Mouse (Mus musculus): ENCODE results near the gene 1700069L16Rik. TPM values are rescaled to one million over a fixed set of nuclear protein-coding genes. Genes with fewer than 3 reads are reported as not detected.

The 1700069L16Rik gene
- polyA plus RNA-seq, 1 experiment from 2014 or later: not detected

- H3K27me3 ChIP-seq (replicated peaks; ENCODE audit: control insufficient read depth, insufficient read depth, low read length): no peaks in the 10 kb centered on the region
- no peak overlapping the region for H3K9ac ChIP-seq (replicated peaks; ENCODE audit: low read depth, low read length)
- peaks cover 23% of the 10 kb centered on the region for H3K36me3 ChIP-seq (ENCODE audit: control insufficient read depth, insufficient read depth)
- no peak overlapping the region for H3K4me2 ChIP-seq (ENCODE audit: low read length)
- H3K4me1 ChIP-seq (replicated peaks; ENCODE audit: control insufficient read depth, insufficient read depth, low read length): no peaks in the 10 kb centered on the region
- H3K9me3 ChIP-seq (ENCODE audit: control insufficient read depth, low read length): no peaks in the 10 kb centered on the region
- no peak overlapping the region for H3K27ac ChIP-seq (ENCODE audit: low read length)
- WGBS: 94% methylated on average over 2 of the region's 2 CpGs
- ATAC-seq: no peak
- H3K4me3 ChIP-seq (replicated peaks; ENCODE audit: low read length): no peak overlapping the region
These were observed 37.0 kb upstream of the 1700069L16Rik start for GRCm38 (mm10) chr5:113761585-113761984.

- no peak overlapping the region for H3K9ac ChIP-seq (replicated peaks; ENCODE audit: low read depth, low read length)
- peaks cover 53% of the 10 kb centered on the region for H3K36me3 ChIP-seq (ENCODE audit: control insufficient read depth, insufficient read depth)
- no peak overlapping the region for H3K27ac ChIP-seq (ENCODE audit: low read length)
- no peaks in the 10 kb centered on the region for H3K27me3 ChIP-seq (replicated peaks; ENCODE audit: control insufficient read depth, insufficient read depth, low read length)
- no peak for ATAC-seq
- no peaks in the 10 kb centered on the region for H3K4me1 ChIP-seq (replicated peaks; ENCODE audit: control insufficient read depth, insufficient read depth, low read length)
- H3K4me2 ChIP-seq (ENCODE audit: low read length): no peak overlapping the region
- no peaks in the 10 kb centered on the region for H3K9me3 ChIP-seq (ENCODE audit: control insufficient read depth, low read length)
- no peak overlapping the region for H3K4me3 ChIP-seq (replicated peaks; ENCODE audit: low read length)
- 90% methylated on average over 15 of the region's 15 CpGs for WGBS
These were observed 30.9 kb upstream of the 1700069L16Rik start for GRCm38 (mm10) chr5:113755347-113756030.

GRCm38 (mm10) chr5:113751521-113752157 is 27.1 kb upstream of the 1700069L16Rik start:
- WGBS: 89% methylated on average over 9 of the region's 9 CpGs
- ATAC-seq: no peak
- Histone ChIP-seq H3K4me2 (ENCODE audit: low read length) (no peak overlapping the region), H3K27ac (ENCODE audit: low read length) (no peak overlapping the region), H3K27me3 (replicated peaks; ENCODE audit: control insufficient read depth, insufficient read depth, low read length) (no peaks in the 10 kb centered on the region), H3K4me1 (replicated peaks; ENCODE audit: control insufficient read depth, insufficient read depth, low read length) (no peaks in the 10 kb centered on the region), H3K4me3 (replicated peaks; ENCODE audit: low read length) (no peak overlapping the region), H3K36me3 (ENCODE audit: control insufficient read depth, insufficient read depth) (peaks cover 58% of the 10 kb centered on the region), H3K9ac (replicated peaks; ENCODE audit: low read depth, low read length) (no peak overlapping the region), H3K9me3 (ENCODE audit: control insufficient read depth, low read length) (no peaks in the 10 kb centered on the region)

GRCm38 (mm10) chr5:113748556-113749331 is 24.2 kb upstream of the 1700069L16Rik start:
- WGBS: 95% methylated on average over 13 of the region's 13 CpGs
- no peak for ATAC-seq
- H3K36me3 ChIP-seq (ENCODE audit: control insufficient read depth, insufficient read depth): peaks cover 73% of the 10 kb centered on the region
- H3K4me3 ChIP-seq (replicated peaks; ENCODE audit: low read length): no peak overlapping the region
- H3K4me1 ChIP-seq (replicated peaks; ENCODE audit: control insufficient read depth, insufficient read depth, low read length): no peaks in the 10 kb centered on the region
- H3K9ac ChIP-seq (replicated peaks; ENCODE audit: low read depth, low read length): no peak overlapping the region
- H3K9me3 ChIP-seq (ENCODE audit: control insufficient read depth, low read length): no peaks in the 10 kb centered on the region
- H3K27me3 ChIP-seq (replicated peaks; ENCODE audit: control insufficient read depth, insufficient read depth, low read length): no peaks in the 10 kb centered on the region
- no peak overlapping the region for H3K27ac ChIP-seq (ENCODE audit: low read length)
- H3K4me2 ChIP-seq (ENCODE audit: low read length): no peak overlapping the region

GRCm38 (mm10) chr5:113747629-113748028 is 23.1 kb upstream of the 1700069L16Rik start:
- Histone ChIP-seq H3K27ac (ENCODE audit: low read length) (no peak overlapping the region), H3K4me2 (ENCODE audit: low read length) (no peak overlapping the region), H3K9me3 (ENCODE audit: control insufficient read depth, low read length) (no peaks in the 10 kb centered on the region), H3K27me3 (replicated peaks; ENCODE audit: control insufficient read depth, insufficient read depth, low read length) (no peaks in the 10 kb centered on the region), H3K36me3 (ENCODE audit: control insufficient read depth, insufficient read depth) (peaks cover 78% of the 10 kb centered on the region), H3K4me1 (replicated peaks; ENCODE audit: control insufficient read depth, insufficient read depth, low read length) (no peaks in the 10 kb centered on the region), H3K9ac (replicated peaks; ENCODE audit: low read depth, low read length) (no peak overlapping the region), H3K4me3 (replicated peaks; ENCODE audit: low read length) (no peak overlapping the region)
- 94% methylated on average over 5 of the region's 5 CpGs for WGBS
- ATAC-seq: no peak

- Histone ChIP-seq H3K9ac (replicated peaks; ENCODE audit: low read depth, low read length) (no peak overlapping the region), H3K4me3 (replicated peaks; ENCODE audit: low read length) (no peak overlapping the region), H3K27me3 (replicated peaks; ENCODE audit: control insufficient read depth, insufficient read depth, low read length) (no peaks in the 10 kb centered on the region), H3K4me2 (ENCODE audit: low read length) (no peak overlapping the region), H3K9me3 (ENCODE audit: control insufficient read depth, low read length) (no peaks in the 10 kb centered on the region), H3K36me3 (ENCODE audit: control insufficient read depth, insufficient read depth) (peaks cover 24% of the 10 kb centered on the region), H3K27ac (ENCODE audit: low read length) (no peak overlapping the region), H3K4me1 (replicated peaks; ENCODE audit: control insufficient read depth, insufficient read depth, low read length) (peaks cover 19% of the 10 kb centered on the region)
- 88% methylated on average over 11 of the region's 11 CpGs for WGBS
- no peak for ATAC-seq
These were observed 13.2 kb upstream of the 1700069L16Rik start for GRCm38 (mm10) chr5:113737607-113738237.

GRCm38 (mm10) chr5:113736522-113737164 is 12.1 kb upstream of the 1700069L16Rik start:
- Histone ChIP-seq H3K9me3 (ENCODE audit: control insufficient read depth, low read length) (no peaks in the 10 kb centered on the region), H3K9ac (replicated peaks; ENCODE audit: low read depth, low read length) (peak overlapping the region; percentile 75), H3K4me2 (ENCODE audit: low read length) (peak overlapping the region; percentile 85), H3K4me1 (replicated peaks; ENCODE audit: control insufficient read depth, insufficient read depth, low read length) (peaks cover 19% of the 10 kb centered on the region), H3K36me3 (ENCODE audit: control insufficient read depth, insufficient read depth) (peaks cover 15% of the 10 kb centered on the region), H3K27ac (ENCODE audit: low read length) (no peak overlapping the region), H3K27me3 (replicated peaks; ENCODE audit: control insufficient read depth, insufficient read depth, low read length) (no peaks in the 10 kb centered on the region), H3K4me3 (replicated peaks; ENCODE audit: low read length) (peak overlapping the region; percentile 73)
- 40% methylated on average over 15 of the region's 15 CpGs for WGBS
- no peak for ATAC-seq

GRCm38 (mm10) chr5:113736113-113736502 is 11.5 kb upstream of the 1700069L16Rik start:
- H3K4me3 ChIP-seq (replicated peaks; ENCODE audit: low read length): peak overlapping the region; percentile 73
- 2% methylated on average over 10 of the region's 10 CpGs for WGBS
- peak overlapping the region; percentile 96 for H3K27ac ChIP-seq (ENCODE audit: low read length)
- no peaks in the 10 kb centered on the region for H3K27me3 ChIP-seq (replicated peaks; ENCODE audit: control insufficient read depth, insufficient read depth, low read length)
- H3K4me1 ChIP-seq (replicated peaks; ENCODE audit: control insufficient read depth, insufficient read depth, low read length): peaks cover 19% of the 10 kb centered on the region
- peak overlapping the region; percentile 85 for H3K4me2 ChIP-seq (ENCODE audit: low read length)
- no peak for ATAC-seq
- peak overlapping the region; percentile 75 for H3K9ac ChIP-seq (replicated peaks; ENCODE audit: low read depth, low read length)
- no peaks in the 10 kb centered on the region for H3K9me3 ChIP-seq (ENCODE audit: control insufficient read depth, low read length)
- H3K36me3 ChIP-seq (ENCODE audit: control insufficient read depth, insufficient read depth): peaks cover 15% of the 10 kb centered on the region
